Mouse (Mus musculus): ENCODE results near the gene Calm2. TPM values are rescaled to one million over a fixed set of nuclear protein-coding genes. Genes with fewer than 3 reads are reported as not detected.
A peak's percentile ranks its signal among the peaks of the same experiment; 100 is the strongest.

Gene Calm2
- total RNA-seq (2022): 1,000 to 10,000 TPM; 1,941 to 2,151 (median 2,040) TPM

- peak; percentile 95 to 99 for DNase-seq (ENCODE audit: low spot score in 2 of 2)
Measured at GRCm38 (mm10) chr17:87446767-87447611, at the start of gene Calm2. Gene Calm2 (minus strand): TSS chr17:87446935.

GRCm38 (mm10) chr17:87495504-87495903, 48.8 kb upstream of the Calm2 start:
- no peak for DNase-seq (ENCODE audit: low spot score in 2 of 2)

- DNase-seq (ENCODE audit: low spot score in 2 of 2): no peak
Measured at GRCm38 (mm10) chr17:87494310-87494709, 47.6 kb upstream of the Calm2 start.

GRCm38 (mm10) chr17:87492286-87492685, 45.6 kb upstream of the Calm2 start:
- peak in 1 of 2 experiments; percentile 38 for DNase-seq (ENCODE audit: low spot score in 2 of 2)

- no peak for DNase-seq (ENCODE audit: low spot score in 2 of 2)
Measured at GRCm38 (mm10) chr17:87490295-87490694, 43.6 kb upstream of the Calm2 start.

GRCm38 (mm10) chr17:87485751-87486150, 39.0 kb upstream of the Calm2 start:
- DNase-seq (ENCODE audit: low spot score in 2 of 2): no peak

- no peak for DNase-seq (ENCODE audit: low spot score in 2 of 2)
Measured at GRCm38 (mm10) chr17:87482867-87483266, 36.1 kb upstream of the Calm2 start.

GRCm38 (mm10) chr17:87478569-87478968, 31.8 kb upstream of the Calm2 start:
- no peak for DNase-seq (ENCODE audit: low spot score in 2 of 2)

GRCm38 (mm10) chr17:87477611-87478010, 30.9 kb upstream of the Calm2 start:
- DNase-seq (ENCODE audit: low spot score in 2 of 2): no peak

GRCm38 (mm10) chr17:87475356-87475755, 28.6 kb upstream of the Calm2 start:
- DNase-seq (ENCODE audit: low spot score in 2 of 2): no peak

GRCm38 (mm10) chr17:87474501-87474795, 27.7 kb upstream of the Calm2 start:
- DNase-seq (ENCODE audit: low spot score in 2 of 2): no peak

GRCm38 (mm10) chr17:87473736-87474500, 27.2 kb upstream of the Calm2 start:
- DNase-seq (ENCODE audit: low spot score in 2 of 2): peak; percentile 50 to 67

- no peak for DNase-seq (ENCODE audit: low spot score in 2 of 2)
Measured at GRCm38 (mm10) chr17:87473441-87473735, 26.7 kb upstream of the Calm2 start.

- DNase-seq (ENCODE audit: low spot score in 2 of 2): no peak
Measured at GRCm38 (mm10) chr17:87472879-87473278, 26.1 kb upstream of the Calm2 start.

GRCm38 (mm10) chr17:87471661-87472060, 24.9 kb upstream of the Calm2 start:
- no peak for DNase-seq (ENCODE audit: low spot score in 2 of 2)

GRCm38 (mm10) chr17:87470797-87471196, 24.1 kb upstream of the Calm2 start:
- DNase-seq (ENCODE audit: low spot score in 2 of 2): no peak

GRCm38 (mm10) chr17:87470282-87470681, 23.5 kb upstream of the Calm2 start:
- no peak for DNase-seq (ENCODE audit: low spot score in 2 of 2)

GRCm38 (mm10) chr17:87469428-87469827, 22.7 kb upstream of the Calm2 start:
- DNase-seq (ENCODE audit: low spot score in 2 of 2): no peak

GRCm38 (mm10) chr17:87468616-87469015, 21.9 kb upstream of the Calm2 start:
- DNase-seq (ENCODE audit: low spot score in 2 of 2): no peak

GRCm38 (mm10) chr17:87461499-87461896, 14.8 kb upstream of the Calm2 start:
- DNase-seq (ENCODE audit: low spot score in 2 of 2): no peak

- DNase-seq (ENCODE audit: low spot score in 2 of 2): no peak
Measured at GRCm38 (mm10) chr17:87460669-87461498, 14.1 kb upstream of the Calm2 start.

Measured in layer of hippocampus, adult 8-10 months (tissue).